Mouse (Mus musculus): ENCODE data around the gene Mrpl21.

Gene Mrpl21

DNA sequence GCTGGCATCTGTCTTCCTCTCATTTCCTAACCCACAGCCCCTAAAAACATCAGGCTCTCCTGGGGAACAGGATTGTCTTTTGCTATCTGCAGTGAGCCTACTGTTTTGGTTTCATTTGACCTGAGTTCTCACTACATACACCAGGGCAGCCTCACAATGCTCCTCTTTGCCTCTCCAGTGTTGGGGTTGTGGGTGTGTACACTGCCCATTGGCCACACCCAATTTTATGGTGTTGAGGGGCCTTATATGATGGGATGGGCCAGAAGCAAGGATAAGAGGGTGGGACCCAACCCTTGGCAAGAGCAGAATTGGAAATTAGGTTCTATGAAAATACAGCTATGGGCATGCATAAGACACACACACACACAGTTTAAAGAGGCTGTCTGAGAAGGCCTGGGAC, 14.3 kb downstream of the Mrpl21 start:
- DNase-seq (ENCODE audit: low spot score in 2 of 2): no peak

DNA sequence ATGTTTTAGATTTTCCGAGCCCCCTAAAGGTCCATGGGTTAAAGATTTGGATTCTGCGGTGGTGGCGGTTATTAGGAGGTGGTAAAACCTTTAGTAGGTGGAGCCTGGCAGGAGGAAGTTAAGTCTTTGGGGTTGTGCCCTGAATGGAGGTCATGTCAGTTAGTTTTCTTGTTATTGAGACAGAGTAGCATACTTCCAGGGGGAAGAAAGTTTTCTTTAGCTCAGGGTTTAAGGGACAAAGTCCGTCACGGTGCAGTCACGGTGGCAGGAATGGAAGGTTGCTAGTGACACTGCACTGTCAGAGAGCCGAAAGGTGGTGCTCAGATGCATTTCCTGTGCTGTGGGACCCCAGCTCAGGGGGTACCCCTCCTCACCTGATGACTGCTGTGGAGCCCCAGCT, 15.1 kb downstream of the Mrpl21 start:
- no peak for DNase-seq (ENCODE audit: low spot score in 2 of 2)

DNA sequence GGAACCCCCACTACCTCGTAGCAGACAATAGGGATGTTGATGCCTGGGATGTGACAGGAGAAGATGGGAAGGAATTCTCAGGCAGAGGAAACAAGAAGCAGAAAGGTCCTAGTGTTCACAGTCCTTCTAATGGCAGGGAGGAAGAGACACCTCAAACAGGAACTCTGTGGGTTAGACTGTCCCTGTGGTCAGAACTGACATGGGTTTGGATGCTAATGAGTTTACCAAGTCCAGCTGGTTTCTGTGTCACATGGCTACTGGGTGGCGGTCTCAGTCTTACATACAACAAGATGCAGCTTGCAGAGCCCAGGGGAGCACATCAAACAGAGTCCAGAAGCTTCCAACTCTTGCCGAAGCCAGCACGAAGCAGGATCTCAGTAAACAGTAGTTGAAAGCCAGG, 21.3 kb downstream of the Mrpl21 start:
- DNase-seq (ENCODE audit: low spot score in 2 of 2): no peak

DNA sequence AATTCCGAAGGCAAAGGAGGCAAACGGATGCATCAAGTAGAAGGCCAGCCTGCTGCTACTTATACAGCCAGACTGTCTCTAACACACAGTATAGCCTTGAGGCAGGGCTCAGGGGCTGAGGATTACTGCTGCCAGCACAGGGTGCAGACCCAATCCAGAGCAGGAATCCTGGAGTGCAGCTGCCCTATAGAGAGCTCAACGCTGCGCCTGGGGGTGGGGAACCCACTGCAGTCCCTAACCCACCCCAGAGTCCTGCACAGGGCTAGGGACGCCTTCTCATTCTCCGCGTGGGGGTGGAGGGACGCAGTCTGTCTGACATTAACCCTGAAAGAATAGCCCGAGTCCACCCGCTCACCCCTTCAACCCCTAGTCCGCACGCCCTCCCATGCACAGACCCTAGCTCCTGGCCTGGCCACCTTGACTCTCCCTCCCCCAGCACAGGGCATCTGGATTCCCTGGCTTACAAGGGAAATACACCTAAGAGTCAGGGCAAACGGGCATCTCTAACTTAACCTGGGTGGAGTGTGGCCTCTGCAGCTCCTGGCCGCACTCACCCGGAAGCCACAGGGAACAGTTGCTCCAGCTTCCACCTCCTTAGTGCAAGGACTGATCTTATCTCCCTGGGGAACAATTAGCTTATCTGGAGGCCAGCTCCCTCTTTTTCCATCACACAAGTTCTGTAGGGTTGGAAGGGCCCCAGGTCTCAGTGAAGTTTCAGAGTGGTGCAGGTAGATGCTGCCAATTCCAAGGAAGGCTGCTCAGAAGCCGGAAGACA, 24.7 kb downstream of the Mrpl21 start:
- no peak for DNase-seq (ENCODE audit: low spot score in 2 of 2)

DNA sequence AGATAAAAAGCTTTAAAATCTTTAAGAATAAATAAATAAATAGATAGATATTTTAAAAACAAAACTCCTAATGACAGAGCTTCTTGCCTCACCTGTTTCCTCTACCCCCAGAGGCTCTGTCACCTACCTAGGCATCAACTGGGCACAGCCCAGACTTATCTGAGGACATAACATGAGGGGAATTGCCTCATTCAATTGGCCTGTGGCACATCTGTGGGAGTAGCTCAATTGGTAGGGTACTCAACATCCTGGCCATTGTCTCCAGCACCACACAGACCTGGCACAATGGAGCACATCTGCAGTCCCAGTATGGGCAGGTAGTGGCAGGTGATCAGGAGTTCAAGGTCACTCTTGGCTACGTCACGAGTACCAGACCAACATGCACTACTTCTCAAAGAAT, 36.6 kb downstream of the Mrpl21 start:
- no peak for DNase-seq (ENCODE audit: low spot score in 2 of 2)

DNA sequence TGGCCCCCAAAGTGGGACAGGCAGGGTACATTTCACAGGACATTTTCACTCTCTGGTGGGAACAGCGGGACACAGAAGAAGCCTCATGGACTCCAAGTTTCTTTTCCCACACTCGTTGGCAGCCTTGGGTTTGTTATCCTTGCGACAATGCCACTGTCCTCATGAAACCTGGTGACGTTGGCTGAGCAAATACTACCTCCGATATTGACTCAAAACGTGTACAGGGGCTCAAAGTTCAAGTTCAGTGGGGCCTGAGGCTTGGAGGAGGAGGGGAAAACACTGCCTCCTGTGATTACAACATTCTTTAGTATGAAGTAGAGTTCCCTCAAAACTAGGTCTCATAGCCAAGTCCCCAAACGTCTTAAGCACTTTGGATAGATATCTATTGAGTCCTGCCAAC, 37.4 kb downstream of the Mrpl21 start:
- no peak for DNase-seq (ENCODE audit: low spot score in 2 of 2)

DNA sequence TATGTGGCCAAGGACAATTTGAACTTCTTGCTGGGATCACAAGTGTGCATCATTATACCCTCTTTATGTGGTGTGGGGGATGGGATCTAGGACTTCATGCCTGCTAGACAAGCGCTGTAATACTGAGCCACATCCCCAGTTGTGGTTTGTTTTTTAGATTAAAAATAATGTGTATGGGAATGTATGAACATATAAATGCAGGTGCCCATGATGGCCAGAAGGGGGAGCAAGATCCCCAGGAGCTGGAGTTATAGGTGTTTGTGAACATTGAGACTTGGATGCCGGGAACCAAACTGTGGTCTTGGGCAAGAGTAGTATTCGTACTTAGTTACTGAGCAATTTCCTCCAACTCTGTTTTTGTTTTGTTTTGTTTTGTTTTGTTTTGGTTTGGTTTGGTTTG, 38.1 kb downstream of the Mrpl21 start:
- DNase-seq (ENCODE audit: low spot score in 2 of 2): no peak

DNA sequence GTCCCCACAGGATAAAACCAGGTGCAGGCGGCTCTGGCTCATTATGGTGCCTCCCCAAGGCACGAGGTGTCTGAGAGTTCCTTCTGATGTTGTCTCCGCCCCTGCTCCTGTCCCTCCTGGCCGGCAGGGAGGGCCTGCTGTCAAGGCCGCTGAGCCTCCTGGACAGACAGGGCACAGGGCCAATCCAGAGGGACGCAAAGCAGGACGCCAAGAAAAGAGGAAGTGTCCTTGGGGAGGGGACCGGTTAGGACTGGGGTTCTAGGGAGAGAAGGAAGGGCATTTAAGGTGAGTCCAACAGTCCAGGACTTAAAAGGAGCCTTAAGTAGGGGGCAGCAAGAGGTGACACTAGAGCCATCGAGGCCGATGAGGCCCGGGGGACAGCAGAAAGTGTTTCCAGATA, 38.9 kb downstream of the Mrpl21 start:
- no peak for DNase-seq (ENCODE audit: low spot score in 2 of 2)

DNA sequence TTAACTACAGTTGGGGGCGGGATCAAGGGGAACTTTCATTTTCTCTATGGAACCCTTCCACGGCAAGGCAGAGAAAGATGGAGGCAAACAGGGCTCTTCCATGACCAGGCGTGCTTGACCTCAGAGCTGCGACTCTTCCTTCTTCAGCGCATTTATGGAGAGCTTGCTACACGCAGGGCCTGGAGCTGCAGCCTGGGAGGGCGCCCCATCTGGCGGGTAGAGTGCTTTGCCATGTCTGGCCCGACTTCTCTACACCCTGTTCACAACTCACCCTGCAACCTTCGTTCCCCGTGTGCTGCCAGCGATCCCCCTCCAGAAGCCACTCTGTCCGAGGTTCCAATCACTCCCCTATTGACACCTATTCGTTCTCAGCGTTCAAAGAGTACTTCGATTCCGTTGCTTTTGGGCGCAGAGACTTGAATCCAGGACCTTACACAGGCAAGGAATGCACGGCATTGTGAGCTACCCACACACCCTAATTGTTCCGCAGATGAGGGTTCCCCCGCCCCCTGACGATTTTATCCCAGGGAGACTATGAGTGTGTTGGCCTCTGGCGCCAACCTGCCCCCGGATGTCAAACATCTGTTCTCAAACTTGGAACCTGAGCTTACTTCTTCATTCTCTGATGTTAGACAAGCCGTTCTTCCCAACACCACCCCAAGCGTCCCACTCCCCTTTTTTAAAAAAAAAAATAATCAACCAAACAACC, 39.7 kb downstream of the Mrpl21 start, which contains the start of gene Cpt1a:
Gene Cpt1a, plus strand, starts transcription at position 74 of the 709 bp plus-strand sequence.
- DNase-seq (ENCODE audit: low spot score in 2 of 2): peak; percentile 36 to 57

DNA sequence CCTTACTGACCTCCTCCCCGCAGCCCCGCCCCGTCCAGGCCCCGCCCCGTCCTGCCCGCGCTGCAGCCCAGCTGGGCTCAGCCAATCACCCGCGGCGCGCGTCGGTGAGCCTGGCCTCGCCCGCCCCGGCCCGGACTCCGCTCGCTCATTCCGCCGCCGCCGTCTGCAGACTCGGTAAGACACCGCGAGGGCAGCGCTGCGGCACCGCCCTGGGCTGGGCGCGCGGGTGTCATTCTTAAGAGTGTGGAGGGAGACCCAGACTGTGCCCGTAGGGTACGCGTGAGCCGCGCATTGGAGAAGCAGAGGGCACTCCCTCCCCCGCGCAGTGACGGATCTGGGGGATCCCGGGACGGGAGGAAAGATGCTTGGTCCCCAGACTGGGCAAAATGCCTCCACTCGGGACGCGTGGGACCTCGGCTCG, 40.5 kb downstream of the Mrpl21 start:
- peak; percentile 63 to 73 for DNase-seq (ENCODE audit: low spot score in 2 of 2)

DNA sequence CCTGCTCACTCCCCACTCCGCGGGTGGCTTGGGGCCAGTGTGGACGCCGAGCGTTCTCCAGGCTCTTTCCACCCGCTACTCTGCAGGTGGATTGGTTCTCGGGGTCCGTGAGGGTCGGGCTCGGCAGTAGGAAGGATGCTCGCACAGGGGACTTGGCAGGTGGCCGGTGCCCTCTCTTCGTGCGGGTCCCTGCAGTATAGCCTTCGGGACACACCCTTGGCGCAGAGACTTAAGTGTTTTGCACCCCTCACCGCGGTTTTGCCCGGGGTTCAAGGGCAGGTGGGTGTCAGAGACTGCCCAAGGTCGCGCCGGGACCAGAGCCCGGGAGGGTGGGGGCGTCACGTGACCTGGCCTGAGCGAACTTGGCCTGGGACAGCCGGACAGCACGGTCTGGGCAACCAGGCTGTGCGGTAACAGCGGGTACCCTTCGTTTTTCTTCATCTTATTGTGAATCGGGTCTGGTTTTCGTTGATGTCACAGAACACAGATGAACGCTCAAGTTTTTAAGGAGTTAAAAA, 41.1 kb downstream of the Mrpl21 start:
- peak; percentile 36 to 37 for DNase-seq (ENCODE audit: low spot score in 2 of 2)

DNA sequence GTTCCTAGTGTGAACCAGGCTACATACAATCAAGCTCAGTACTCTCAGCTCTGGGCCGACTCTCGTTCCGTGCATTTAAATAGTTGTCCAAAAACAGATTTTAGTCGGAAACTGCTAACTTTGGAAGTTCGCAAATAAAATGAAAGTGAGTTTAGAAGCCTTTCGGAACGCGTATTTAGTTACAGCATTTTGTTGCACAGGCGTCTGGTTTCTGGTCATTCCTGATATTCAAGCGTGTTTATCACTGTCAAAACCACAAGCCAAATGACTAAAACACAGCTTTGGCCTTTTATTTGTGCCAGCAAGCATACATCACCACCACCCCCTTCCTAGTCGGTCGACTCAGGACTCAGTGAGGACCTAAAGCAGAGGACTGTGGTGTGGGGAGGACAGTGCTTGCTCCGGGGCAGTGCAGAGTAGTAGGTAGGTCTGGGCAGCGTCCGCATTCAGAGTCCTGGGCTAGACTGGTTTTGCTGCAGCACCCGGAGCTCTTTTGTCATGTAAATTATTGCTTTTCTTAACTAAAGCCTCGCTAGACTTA, 41.6 kb downstream of the Mrpl21 start:
- DNase-seq (ENCODE audit: low spot score in 2 of 2): no peak

DNA sequence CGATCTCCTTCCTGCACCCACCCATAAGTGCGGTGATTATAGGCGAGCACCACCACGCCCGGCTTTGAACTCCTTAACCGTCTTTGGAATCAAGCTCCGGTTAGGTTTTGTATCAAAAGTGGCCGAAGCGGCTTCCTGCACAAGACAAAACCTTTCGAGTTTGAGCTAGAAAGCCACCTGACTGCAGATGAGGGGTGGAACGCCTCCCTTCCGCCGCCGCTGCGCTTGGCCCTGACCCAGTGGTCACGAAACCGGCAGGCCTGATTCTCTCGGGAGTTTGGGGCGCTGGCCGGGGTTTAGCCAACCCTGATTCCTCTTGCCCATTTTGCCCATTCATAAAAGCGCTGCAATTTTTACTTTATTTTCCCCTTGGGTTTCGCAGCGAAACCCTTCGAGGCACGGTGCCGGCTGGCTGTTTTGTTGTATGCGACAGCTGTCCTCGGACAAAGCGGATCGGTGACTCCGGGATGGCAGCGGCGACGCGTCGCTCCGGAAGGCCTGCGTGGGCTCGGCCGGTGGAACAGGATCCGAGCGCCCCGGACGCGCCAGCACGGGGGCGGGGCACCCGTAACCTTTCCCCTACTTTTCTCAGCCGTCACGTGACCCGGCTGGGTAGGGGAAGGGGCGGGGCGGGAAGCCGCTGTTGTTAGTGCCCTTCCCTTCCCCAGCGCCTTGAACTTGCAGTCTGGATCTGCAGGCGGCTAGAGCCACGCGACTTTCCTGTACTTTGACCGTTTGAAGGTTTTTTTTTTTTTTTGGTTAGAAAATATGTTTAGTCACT, 42.4 kb downstream of the Mrpl21 start:
- DNase-seq (ENCODE audit: low spot score in 2 of 2): peak; percentile 91 to 94

DNA sequence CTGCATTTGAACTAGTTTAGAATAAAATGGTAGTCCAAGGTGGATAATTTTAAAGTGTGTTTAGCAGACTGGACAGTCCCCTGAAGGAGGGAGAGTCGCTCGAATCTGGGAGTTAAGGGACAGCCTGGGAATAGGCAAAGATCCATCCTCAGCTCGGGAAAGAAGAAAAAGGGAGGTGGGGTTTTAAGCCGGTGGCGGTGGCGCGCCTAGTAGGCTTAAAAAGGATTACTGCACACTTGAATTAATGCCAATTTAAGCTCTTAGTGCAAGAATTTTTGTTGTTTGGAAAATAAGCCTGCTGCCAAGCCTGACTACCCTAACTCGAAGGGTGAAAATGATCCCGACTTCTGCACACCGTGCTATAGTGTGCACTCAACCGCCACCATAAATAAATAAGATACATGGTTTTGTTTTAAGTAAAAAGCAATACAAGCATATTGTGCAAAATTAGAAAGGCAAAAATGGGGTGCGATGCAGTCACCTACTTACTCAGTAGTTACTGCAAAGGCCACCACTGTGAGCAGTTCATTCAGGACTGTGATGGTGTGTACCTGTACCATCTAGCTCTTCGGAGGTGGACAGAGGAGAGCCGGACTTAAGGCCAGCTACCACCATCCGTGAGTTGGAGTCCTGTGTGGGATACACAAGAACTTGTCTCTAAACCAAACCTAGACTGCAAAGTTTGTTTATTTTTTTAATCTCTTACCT, 43.2 kb downstream of the Mrpl21 start:
- DNase-seq (ENCODE audit: low spot score in 2 of 2): no peak

DNA sequence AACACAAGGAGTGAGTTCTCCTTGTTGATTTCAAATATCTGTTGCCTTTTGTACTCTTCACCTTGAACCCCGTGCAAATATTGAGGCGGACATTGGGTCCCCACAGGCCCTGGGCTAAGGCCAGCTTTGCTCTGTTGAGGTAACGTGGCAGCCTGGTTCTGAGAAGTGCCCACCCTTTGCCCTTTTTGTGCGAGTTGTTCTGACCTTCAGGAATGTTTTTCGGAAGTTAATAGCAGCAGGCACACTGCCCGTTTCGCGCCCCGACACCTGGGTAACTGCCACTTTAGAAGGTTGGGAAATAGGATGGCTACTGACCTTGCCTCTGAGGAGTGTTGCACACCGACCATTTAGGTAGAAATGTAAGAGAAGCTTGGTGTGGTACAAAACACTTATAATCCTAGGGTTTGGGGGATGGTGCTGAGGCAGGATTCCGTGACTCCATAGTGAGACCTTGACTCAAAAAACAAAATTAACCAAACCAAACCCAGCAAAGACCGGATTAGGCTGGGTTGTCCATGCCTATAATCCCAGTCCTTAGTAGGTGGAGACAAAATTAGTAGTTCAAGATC, 43.9 kb downstream of the Mrpl21 start:
- DNase-seq (ENCODE audit: low spot score in 2 of 2): no peak

DNA sequence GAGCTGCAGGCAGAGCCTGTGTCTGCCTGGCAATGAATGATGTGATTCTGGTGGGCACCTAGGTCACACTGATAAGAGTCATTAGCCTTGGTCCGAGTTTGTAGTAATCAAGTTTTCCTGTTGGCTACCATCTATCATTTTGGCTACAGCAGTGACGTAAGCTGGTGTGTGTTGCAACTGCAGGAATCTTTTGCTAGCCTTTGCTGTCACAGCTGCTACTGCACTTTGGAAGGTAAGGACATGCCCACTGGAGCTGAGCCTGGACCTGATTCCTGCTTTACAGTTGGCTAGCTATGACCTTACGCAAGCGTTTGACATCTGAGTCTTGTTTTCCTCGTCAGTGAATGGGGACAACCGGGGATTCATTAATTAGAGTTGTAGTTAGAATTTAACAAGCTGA, 50.5 kb downstream of the Mrpl21 start:
- no peak for DNase-seq (ENCODE audit: low spot score in 2 of 2)

DNA sequence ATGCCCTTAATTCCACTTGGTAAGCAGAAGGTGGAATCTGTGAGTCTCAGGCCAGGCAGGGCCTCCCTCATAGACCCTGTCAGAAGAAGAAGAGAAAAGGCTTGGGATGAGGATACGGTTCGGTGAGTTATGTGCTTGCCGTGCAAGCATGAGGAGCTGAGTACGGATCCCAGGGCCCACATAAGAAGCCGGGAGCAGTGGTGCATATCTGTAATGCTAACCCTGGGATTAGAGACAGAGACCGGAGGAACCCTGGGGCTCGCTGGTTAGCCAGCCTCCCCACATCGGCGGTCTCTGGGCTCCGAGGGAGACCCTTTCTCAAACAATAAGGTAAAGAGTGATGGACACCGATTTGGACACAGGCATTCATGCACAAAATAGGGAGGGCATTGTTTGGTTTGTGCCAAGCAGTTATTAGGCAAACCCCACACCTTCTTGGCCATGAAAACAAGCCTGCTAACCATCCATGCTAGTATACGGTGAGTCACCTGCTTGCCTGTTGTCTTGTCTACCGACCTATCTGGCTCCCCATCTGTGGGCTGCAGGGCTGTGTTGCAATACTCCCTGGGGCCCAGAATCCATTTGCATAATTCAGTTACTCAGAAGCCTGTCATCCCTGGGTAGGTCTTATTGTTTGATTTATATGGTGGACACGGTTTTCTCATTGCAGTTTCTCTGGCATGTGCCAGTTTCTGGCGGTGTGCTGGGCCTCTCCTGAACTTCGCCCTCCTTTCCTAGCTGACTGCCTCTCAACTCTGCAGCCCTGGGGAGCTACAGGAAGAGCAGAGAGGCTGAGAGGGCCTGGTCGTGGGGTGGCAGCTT, 51.2 kb downstream of the Mrpl21 start:
- no peak for DNase-seq (ENCODE audit: low spot score in 2 of 2)

DNA sequence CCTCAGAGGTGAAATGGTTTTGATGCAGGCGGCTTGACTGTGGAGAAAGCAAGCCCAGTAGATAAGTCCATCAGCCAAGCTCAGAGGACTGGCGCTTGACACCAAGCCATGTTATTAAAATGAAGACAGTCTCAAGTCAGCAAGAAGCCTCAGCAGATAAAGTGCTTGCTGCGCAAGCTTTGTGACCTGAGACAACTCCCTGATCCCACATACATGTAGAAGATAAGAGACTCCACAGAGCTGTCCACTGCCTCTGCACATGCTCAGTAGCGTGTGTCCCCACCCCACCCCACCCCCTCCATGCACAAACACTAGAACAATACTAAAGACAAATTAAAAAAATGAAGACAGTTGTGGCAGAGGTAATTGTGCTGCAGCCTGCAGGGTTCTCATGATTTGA, 51.8 kb downstream of the Mrpl21 start:
- DNase-seq (ENCODE audit: low spot score in 2 of 2): no peak

DNA sequence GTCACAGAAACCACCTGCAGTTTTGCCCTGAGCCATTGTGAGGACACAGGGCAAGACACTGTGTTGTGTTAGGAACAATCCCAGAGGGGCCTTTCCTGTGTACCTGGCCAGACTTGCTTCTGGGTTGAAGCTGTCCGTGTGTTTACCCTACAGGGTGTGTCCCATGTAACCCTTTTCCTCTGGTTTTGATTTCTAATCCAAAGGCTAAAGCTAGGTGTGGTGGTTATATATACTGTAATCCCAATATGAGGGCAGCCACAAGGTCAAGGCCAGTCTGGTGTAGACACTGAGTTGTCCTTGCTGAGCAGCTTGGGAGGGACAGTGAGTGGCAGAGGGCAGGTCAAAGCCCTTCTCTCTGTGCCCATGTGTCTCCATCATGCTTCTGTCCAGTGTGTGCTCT, 53.2 kb downstream of the Mrpl21 start:
- no peak for DNase-seq (ENCODE audit: low spot score in 2 of 2)
